Mouse (Mus musculus): ENCODE data around the gene Ppm1j. TPM values are rescaled to one million over a fixed set of nuclear protein-coding genes. Genes with fewer than 3 reads are reported as not detected.
A peak's percentile ranks its signal among the peaks of the same experiment; 100 is the strongest.
"Not testable (repeated sequence)": the region's sequence is repeated elsewhere in the genome, so short reads cannot be mapped to it uniquely, and the experiment has no call there.

The Ppm1j gene
- 33.0 and 33.2 TPM in 2 replicates for polyA plus RNA-seq (2014; fragmentation: Nextera tagmentation; extraction: Ambion mirVana)

DNA sequence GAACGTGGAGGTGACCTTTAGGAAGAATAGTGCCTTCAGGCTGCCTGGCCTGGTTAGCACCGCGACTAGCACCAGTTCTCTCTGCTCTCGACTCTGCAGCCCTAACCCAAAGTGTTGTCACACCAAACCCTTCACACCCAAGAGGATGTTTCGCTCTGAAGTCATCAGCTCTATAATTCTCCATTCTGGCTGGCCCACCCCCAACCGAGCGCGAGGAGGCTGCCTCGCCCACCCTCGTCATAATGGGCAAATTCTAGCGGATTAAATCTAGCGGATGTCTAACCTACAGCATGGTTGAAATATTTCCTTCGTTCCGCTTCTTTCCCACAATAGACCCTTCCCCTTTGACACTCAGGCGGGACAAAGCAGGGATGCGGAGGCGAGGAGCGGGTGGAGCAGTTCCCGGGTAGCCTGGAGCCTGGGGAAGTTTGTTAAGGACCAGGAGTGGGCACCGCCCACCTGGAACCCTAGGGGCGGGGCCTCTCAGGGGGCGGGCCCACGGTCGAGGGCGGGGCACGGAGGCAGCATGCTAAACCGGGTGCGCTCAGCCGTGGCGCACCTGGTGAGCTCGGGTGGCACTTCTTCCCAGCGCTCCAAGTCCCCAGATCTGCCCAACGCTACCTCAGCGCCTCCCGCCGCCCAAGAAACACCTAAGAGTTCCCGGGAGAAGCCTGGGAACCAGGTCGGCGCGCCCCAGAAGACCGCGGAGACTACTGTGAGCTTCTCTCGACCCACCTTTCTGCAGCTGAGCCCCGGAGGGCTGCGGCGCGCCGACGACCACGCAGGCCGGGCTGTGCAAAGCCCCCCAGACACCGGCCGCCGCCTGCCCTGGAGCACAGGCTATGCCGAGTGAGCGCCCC lies at the start of gene Ppm1j:
Gene Ppm1j (plus strand): TSS at position 496 of the 860 bp plus-strand sequence.
- Histone ChIP-seq H3K9me3 (ENCODE audit: control insufficient read depth, low read length) (no peaks in the 10 kb centered on the region), H3K4me3 (ENCODE audit: control insufficient read depth in 1 of 2, insufficient read depth in 1 of 2, low read depth in 1 of 2, low read length in 2 of 2) (peak within 1 kb of the TSS; percentile 67 to 71), H3K9ac (ENCODE audit: low read length) (peak within 1 kb of the TSS; percentile 78), H3K4me1 (ENCODE audit: control insufficient read depth in 2 of 2, insufficient read depth in 2 of 2, low read length in 2 of 2) (peaks cover 17 to 21% of the 10 kb centered on the region in 2 experiments), H3K27ac (replicated peaks in 1 of 2; ENCODE audit: control insufficient read depth in 1 of 2, insufficient read depth in 1 of 2, low read depth in 2 of 2, low read length in 2 of 2) (peak within 1 kb of the TSS; percentile 84 to 93), H3K36me3 (ENCODE audit: control insufficient read depth, insufficient read depth, low read length) (peaks cover 10% of the 10 kb centered on the region), H3K4me2 (ENCODE audit: low read length) (peak within 1 kb of the TSS; percentile 98), H3K27me3 (ENCODE audit: control insufficient read depth, insufficient read depth, low read length) (peaks cover 15% of the 10 kb centered on the region)
- 1% methylated on average over 54 of the region's 56 CpGs for WGBS
- peak; percentile 63 for ATAC-seq (ENCODE audit: insufficient number of reproducible peaks, insufficient read depth, low FRiP score, low read depth)

DNA sequence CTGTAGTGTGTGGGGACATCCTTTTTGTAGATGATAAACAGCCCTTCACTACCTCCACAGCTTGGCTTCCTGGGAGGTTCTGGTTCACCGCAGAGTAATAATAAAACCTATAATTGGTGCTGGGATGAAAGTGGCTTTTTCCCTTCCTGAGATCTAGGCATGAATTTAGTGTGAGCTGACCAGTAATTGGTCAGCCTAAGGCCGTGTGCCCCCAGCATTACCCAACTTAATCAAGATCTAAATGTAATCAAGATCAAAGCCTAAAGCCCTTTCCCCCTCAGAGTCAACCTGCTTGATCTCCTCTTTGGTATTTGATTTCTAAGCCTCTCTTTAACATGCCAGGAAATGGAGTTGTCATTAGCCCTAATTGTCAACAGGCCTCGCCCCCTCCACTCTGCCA lies 47.9 kb upstream of the Ppm1j start:
- ATAC-seq (ENCODE audit: insufficient number of reproducible peaks, insufficient read depth, low FRiP score, low read depth), result no peak
- no peaks in the 10 kb centered on the region for H3K9me3 ChIP-seq (ENCODE audit: control insufficient read depth, low read length)
- H3K36me3 ChIP-seq (ENCODE audit: control insufficient read depth, insufficient read depth, low read length), result no peaks in the 10 kb centered on the region
- H3K27me3 ChIP-seq (ENCODE audit: control insufficient read depth, insufficient read depth, low read length), result no peaks in the 10 kb centered on the region
- H3K4me1 ChIP-seq (ENCODE audit: control insufficient read depth in 2 of 2, insufficient read depth in 2 of 2, low read length in 2 of 2), result no peaks in the 10 kb centered on the region
- no peak overlapping the region for H3K27ac ChIP-seq (replicated peaks in 1 of 2; ENCODE audit: control insufficient read depth in 1 of 2, insufficient read depth in 1 of 2, low read depth in 2 of 2, low read length in 2 of 2)
- no peak overlapping the region for H3K4me2 ChIP-seq (ENCODE audit: low read length)
- H3K4me3 ChIP-seq (ENCODE audit: control insufficient read depth in 1 of 2, insufficient read depth in 1 of 2, low read depth in 1 of 2, low read length in 2 of 2), result no peak overlapping the region
- 70% methylated on average over 3 of the region's 3 CpGs for WGBS
- H3K9ac ChIP-seq (ENCODE audit: low read length), result no peak overlapping the region

- Histone ChIP-seq H3K27ac (replicated peaks in 1 of 2; ENCODE audit: control insufficient read depth in 1 of 2, insufficient read depth in 1 of 2, low read depth in 2 of 2, low read length in 2 of 2) (no peak overlapping the region), H3K27me3 (ENCODE audit: control insufficient read depth, insufficient read depth, low read length) (no peaks in the 10 kb centered on the region), H3K36me3 (ENCODE audit: control insufficient read depth, insufficient read depth, low read length) (no peaks in the 10 kb centered on the region), H3K9ac (ENCODE audit: low read length) (no peak overlapping the region), H3K4me3 (ENCODE audit: control insufficient read depth in 1 of 2, insufficient read depth in 1 of 2, low read depth in 1 of 2, low read length in 2 of 2) (no peak overlapping the region), H3K4me2 (ENCODE audit: low read length) (no peak overlapping the region), H3K9me3 (ENCODE audit: control insufficient read depth, low read length) (no peaks in the 10 kb centered on the region), H3K4me1 (ENCODE audit: control insufficient read depth in 2 of 2, insufficient read depth in 2 of 2, low read length in 2 of 2) (no peaks in the 10 kb centered on the region)
- no peak for ATAC-seq (ENCODE audit: insufficient number of reproducible peaks, insufficient read depth, low FRiP score, low read depth)
- 51% methylated on average over 7 of the region's 7 CpGs for WGBS
Measured at GRCm38 (mm10) chr3:104734654-104735053, 46.2 kb upstream of the Ppm1j start.

GRCm38 (mm10) chr3:104741954-104742353 lies 38.9 kb upstream of the Ppm1j start:
- Histone ChIP-seq H3K27ac (replicated peaks in 1 of 2; ENCODE audit: control insufficient read depth in 1 of 2, insufficient read depth in 1 of 2, low read depth in 2 of 2, low read length in 2 of 2) (no peak overlapping the region), H3K9me3 (ENCODE audit: control insufficient read depth, low read length) (no peaks in the 10 kb centered on the region), H3K4me3 (ENCODE audit: control insufficient read depth in 1 of 2, insufficient read depth in 1 of 2, low read depth in 1 of 2, low read length in 2 of 2) (no peak overlapping the region), H3K4me2 (ENCODE audit: low read length) (no peak overlapping the region), H3K9ac (ENCODE audit: low read length) (no peak overlapping the region), H3K4me1 (ENCODE audit: control insufficient read depth in 2 of 2, insufficient read depth in 2 of 2, low read length in 2 of 2) (no peaks in the 10 kb centered on the region), H3K36me3 (ENCODE audit: control insufficient read depth, insufficient read depth, low read length) (no peaks in the 10 kb centered on the region), H3K27me3 (ENCODE audit: control insufficient read depth, insufficient read depth, low read length) (no peaks in the 10 kb centered on the region)
- no peak for ATAC-seq (ENCODE audit: insufficient number of reproducible peaks, insufficient read depth, low FRiP score, low read depth)
- WGBS, result 95% methylated on average over 3 of the region's 3 CpGs

- no peak for ATAC-seq (ENCODE audit: insufficient number of reproducible peaks, insufficient read depth, low FRiP score, low read depth)
- no peak overlapping the region for H3K9ac ChIP-seq (ENCODE audit: low read length)
- peaks cover 0 to 3% of the 10 kb centered on the region in 2 experiments; a peak in 1 of 4 replicates for H3K4me1 ChIP-seq (ENCODE audit: control insufficient read depth in 2 of 2, insufficient read depth in 2 of 2, low read length in 2 of 2)
- H3K9me3 ChIP-seq (ENCODE audit: control insufficient read depth, low read length), result no peaks in the 10 kb centered on the region
- 29% methylated on average over 1 of the region's 1 CpGs for WGBS
- no peak overlapping the region for H3K27ac ChIP-seq (replicated peaks in 1 of 2; ENCODE audit: control insufficient read depth in 1 of 2, insufficient read depth in 1 of 2, low read depth in 2 of 2, low read length in 2 of 2)
- H3K4me2 ChIP-seq (ENCODE audit: low read length), result no peak overlapping the region
- H3K36me3 ChIP-seq (ENCODE audit: control insufficient read depth, insufficient read depth, low read length), result no peaks in the 10 kb centered on the region
- H3K27me3 ChIP-seq (ENCODE audit: control insufficient read depth, insufficient read depth, low read length), result no peaks in the 10 kb centered on the region
- no peak overlapping the region for H3K4me3 ChIP-seq (ENCODE audit: control insufficient read depth in 1 of 2, insufficient read depth in 1 of 2, low read depth in 1 of 2, low read length in 2 of 2)
Measured at GRCm38 (mm10) chr3:104743161-104743560, 37.7 kb upstream of the Ppm1j start.

DNA sequence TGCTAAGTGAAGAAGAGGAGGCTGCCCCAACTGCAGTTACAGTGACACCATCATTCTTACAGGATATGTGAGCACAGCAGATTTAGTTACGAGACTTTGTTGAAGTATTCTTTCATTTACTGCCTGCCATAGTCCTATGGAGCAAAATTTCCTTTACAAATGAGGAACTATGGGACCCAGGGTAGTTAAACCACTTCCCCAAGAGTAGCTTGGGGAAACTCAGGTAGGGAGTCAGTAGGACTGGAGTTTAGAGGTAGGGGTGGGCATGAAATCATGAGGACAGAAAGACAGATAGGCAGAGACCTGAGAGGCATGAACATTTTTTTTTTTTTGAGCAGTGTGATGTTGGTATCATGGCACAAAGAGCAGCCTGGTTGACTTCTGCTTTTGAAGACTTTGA lies 37.0 kb upstream of the Ppm1j start:
- no peaks in the 10 kb centered on the region for H3K36me3 ChIP-seq (ENCODE audit: control insufficient read depth, insufficient read depth, low read length)
- WGBS, result 74% methylated on average over 1 of the region's 1 CpGs
- no peak overlapping the region for H3K27ac ChIP-seq (replicated peaks in 1 of 2; ENCODE audit: control insufficient read depth in 1 of 2, insufficient read depth in 1 of 2, low read depth in 2 of 2, low read length in 2 of 2)
- H3K9ac ChIP-seq (ENCODE audit: low read length), result no peak overlapping the region
- H3K4me2 ChIP-seq (ENCODE audit: low read length), result no peak overlapping the region
- peaks cover 0 to 4% of the 10 kb centered on the region in 2 experiments; a peak in 1 of 4 replicates for H3K4me1 ChIP-seq (ENCODE audit: control insufficient read depth in 2 of 2, insufficient read depth in 2 of 2, low read length in 2 of 2)
- no peaks in the 10 kb centered on the region for H3K27me3 ChIP-seq (ENCODE audit: control insufficient read depth, insufficient read depth, low read length)
- no peaks in the 10 kb centered on the region for H3K9me3 ChIP-seq (ENCODE audit: control insufficient read depth, low read length)
- no peak for ATAC-seq (ENCODE audit: insufficient number of reproducible peaks, insufficient read depth, low FRiP score, low read depth)
- H3K4me3 ChIP-seq (ENCODE audit: control insufficient read depth in 1 of 2, insufficient read depth in 1 of 2, low read depth in 1 of 2, low read length in 2 of 2), result no peak overlapping the region

GRCm38 (mm10) chr3:104752845-104753244 lies 28.0 kb upstream of the Ppm1j start:
- not testable (repeated sequence) for H3K4me1 ChIP-seq (ENCODE audit: control insufficient read depth in 2 of 2, insufficient read depth in 2 of 2, low read length in 2 of 2); H3K4me3 ChIP-seq (ENCODE audit: control insufficient read depth in 1 of 2, insufficient read depth in 1 of 2, low read depth in 1 of 2, low read length in 2 of 2); H3K9me3 ChIP-seq (ENCODE audit: control insufficient read depth, low read length); H3K36me3 ChIP-seq (ENCODE audit: control insufficient read depth, insufficient read depth, low read length); H3K9ac ChIP-seq (ENCODE audit: low read length); H3K27me3 ChIP-seq (ENCODE audit: control insufficient read depth, insufficient read depth, low read length); ATAC-seq (ENCODE audit: insufficient number of reproducible peaks, insufficient read depth, low FRiP score, low read depth); H3K27ac ChIP-seq (replicated peaks in 1 of 2; ENCODE audit: control insufficient read depth in 1 of 2, insufficient read depth in 1 of 2, low read depth in 2 of 2, low read length in 2 of 2)
- H3K4me2 ChIP-seq (ENCODE audit: low read length), result peak overlapping the region; percentile 21; the same call in 1 of the 2 replicates
- 18% methylated on average over 25 of the region's 25 CpGs for WGBS
